ENCODE assay signal across 15 mouse cellular contexts in genomic region chr2:71719005-71719386, GRCm38 (mm10). TPM values are rescaled to one million over a fixed set of nuclear protein-coding genes. Genes with fewer than 3 reads are reported as not detected.
DNase-seq lines count a peak whose midpoint lies in the region; ATAC-seq lines count a peak whose summit lies in the region.
"Had no signal": no experiment of that assay in that cellular context is flagged by ENCODE, and none has a peak within 500 bp of the region (broad histone marks: within the 10 kb centered on the region; RNA-seq: fewer than 3 reads in every experiment).

No protein-coding gene starts in this region.

- H3K27ac ChIP-seq in hindbrain, embryonic 11.5 days (ENCODE audit: low read depth, low read length), result 0 out of 2 replicates have a peak overlapping the region, but pooled peaks have one; percentile 36
- no peak overlapping the region; the same call in 1 of the 2 replicates for H3K27ac ChIP-seq in hindbrain, embryonic 16.5 days (ENCODE audit: low read depth, low read length)
- peak overlapping the region; percentile 80; the same call in 1 of the 2 replicates for H3K27ac ChIP-seq in forebrain, embryonic 14.5 days (ENCODE audit: low read depth, low read length)
- H3K27ac ChIP-seq in neural tube, embryonic 14.5 days (ENCODE audit: low read depth, low read length), result peak overlapping the region; percentile 52; the same call in 1 of the 2 replicates
- H3K27ac ChIP-seq: embryonic facial prominence, embryonic 12.5 days had no signal

- H3K4me2 ChIP-seq in hindbrain, embryonic 11.5 days (replicated peaks; ENCODE audit: low read depth, low read length), result no peak overlapping the region
- no peak overlapping the region for H3K4me2 ChIP-seq in hindbrain, embryonic 16.5 days (ENCODE audit: low read length)
- H3K4me2 ChIP-seq in forebrain, embryonic 14.5 days (ENCODE audit: low read length), result no peak overlapping the region
- no peak overlapping the region for H3K4me2 ChIP-seq in neural tube, embryonic 14.5 days (ENCODE audit: low read depth, low read length)
- H3K4me2 ChIP-seq: embryonic facial prominence, embryonic 12.5 days; liver, embryonic 11.5 days had no signal

- H3K4me3 ChIP-seq in hindbrain, embryonic 11.5 days (ENCODE audit: low read depth, low read length), result no peak overlapping the region
- no peak overlapping the region for H3K4me3 ChIP-seq in hindbrain, embryonic 16.5 days (ENCODE audit: low read length)
- H3K4me3 ChIP-seq in forebrain, embryonic 14.5 days (ENCODE audit: low read depth, low read length), result no peak overlapping the region
- H3K4me3 ChIP-seq in neural tube, embryonic 14.5 days (ENCODE audit: low read depth, low read length), result no peak overlapping the region
- H3K4me3 ChIP-seq: embryonic facial prominence, embryonic 12.5 days had no signal

- 19% methylated on average over 9 of the region's 9 CpGs for WGBS in hindbrain, embryonic 11.5 days
- 25% methylated on average over 9 of the region's 9 CpGs for WGBS in hindbrain, embryonic 16.5 days
- WGBS in forebrain, embryonic 14.5 days, result 46% methylated on average over 9 of the region's 9 CpGs
- WGBS in neural tube, embryonic 14.5 days, result 19% methylated on average over 9 of the region's 9 CpGs

- no peak for DNase-seq in hindbrain, embryonic 11.5 days (ENCODE audit: low spot score)
- DNase-seq in ES-CJ7 (ENCODE audit: low read depth, low spot score), result peak; percentile 98
- DNase-seq in forebrain, embryonic 14.5 days (ENCODE audit: low spot score), result no peak
- DNase-seq in urinary bladder, postnatal 14 days (ENCODE audit: low spot score), result no peak
- DNase-seq in kidney, postnatal 36 days, result no peak
- DNase-seq: adrenal gland, adult 2 months; cerebellum, adult 9-10 months; gastrocnemius, postnatal 36 days; kidney, postnatal 10 days; lung, postnatal 10 days had no signal

- no peak overlapping the region for H3K9ac ChIP-seq in hindbrain, embryonic 11.5 days (ENCODE audit: low read depth, low read length)
- no peak overlapping the region for H3K9ac ChIP-seq in hindbrain, embryonic 16.5 days (ENCODE audit: low read depth, low read length)
- no peak overlapping the region for H3K9ac ChIP-seq in forebrain, embryonic 14.5 days (ENCODE audit: low read length)
- no peak overlapping the region for H3K9ac ChIP-seq in neural tube, embryonic 14.5 days (replicated peaks; ENCODE audit: low read depth, low read length)
- H3K9ac ChIP-seq: embryonic facial prominence, embryonic 12.5 days had no signal

- no peaks in the 10 kb centered on the region for H3K27me3 ChIP-seq in hindbrain, embryonic 11.5 days (ENCODE audit: control insufficient read depth, insufficient read depth, low read length)
- H3K27me3 ChIP-seq in hindbrain, embryonic 16.5 days (replicated peaks; ENCODE audit: control insufficient read depth, insufficient read depth, low read length), result no peaks in the 10 kb centered on the region
- H3K27me3 ChIP-seq in forebrain, embryonic 14.5 days (replicated peaks; ENCODE audit: control insufficient read depth, insufficient read depth, low read length), result no peaks in the 10 kb centered on the region
- H3K27me3 ChIP-seq in neural tube, embryonic 14.5 days (ENCODE audit: control insufficient read depth, insufficient read depth, low read length), result no peaks in the 10 kb centered on the region
- H3K27me3 ChIP-seq: embryonic facial prominence, embryonic 12.5 days had no signal

- 0 out of 2 replicates have a peak, but pooled peaks cover 2% of the 10 kb centered on the region for H3K4me1 ChIP-seq in hindbrain, embryonic 11.5 days (replicated peaks; ENCODE audit: control insufficient read depth, insufficient read depth, low read length)
- H3K4me1 ChIP-seq in hindbrain, embryonic 16.5 days (ENCODE audit: control insufficient read depth, insufficient read depth, low read depth, low read length), result peaks cover 2% of the 10 kb centered on the region; the same call in 1 of the 2 replicates
- H3K4me1 ChIP-seq in forebrain, embryonic 14.5 days (ENCODE audit: control insufficient read depth, insufficient read depth, low read length), result peaks cover 12% of the 10 kb centered on the region
- peaks cover 9% of the 10 kb centered on the region; the same call in 1 of the 2 replicates for H3K4me1 ChIP-seq in neural tube, embryonic 14.5 days (ENCODE audit: control insufficient read depth, insufficient read depth, low read length)

- H3K9me3 ChIP-seq in hindbrain, embryonic 11.5 days (ENCODE audit: control insufficient read depth, low read length), result no peaks in the 10 kb centered on the region
- no peaks in the 10 kb centered on the region; the same call in 1 of the 2 replicates for H3K9me3 ChIP-seq in hindbrain, embryonic 16.5 days (ENCODE audit: control insufficient read depth, low read length)
- H3K9me3 ChIP-seq in forebrain, embryonic 14.5 days (replicated peaks; ENCODE audit: control insufficient read depth, low read length), result no peaks in the 10 kb centered on the region
- H3K9me3 ChIP-seq in neural tube, embryonic 14.5 days (ENCODE audit: control insufficient read depth, low read length), result no peaks in the 10 kb centered on the region
- H3K9me3 ChIP-seq: embryonic facial prominence, embryonic 12.5 days had no signal

- no peak for ATAC-seq in hindbrain, embryonic 11.5 days (ENCODE audit: low FRiP score)
- no peak for ATAC-seq in hindbrain, embryonic 16.5 days
- ATAC-seq in forebrain, embryonic 14.5 days, result 0 out of 2 replicates have a peak, but pooled peaks have one; percentile 6
- ATAC-seq in neural tube, embryonic 14.5 days (ENCODE audit: low read depth), result no peak
- ATAC-seq: inflammation-experienced regulatory T-cells, adult 6 months had no signal

- H3K36me3 ChIP-seq in hindbrain, embryonic 11.5 days (ENCODE audit: control insufficient read depth, insufficient read depth, low read length), result no peaks in the 10 kb centered on the region
- no peaks in the 10 kb centered on the region for H3K36me3 ChIP-seq in hindbrain, embryonic 16.5 days (ENCODE audit: control insufficient read depth, insufficient read depth, low read length)
- H3K36me3 ChIP-seq in forebrain, embryonic 14.5 days (ENCODE audit: control insufficient read depth, insufficient read depth, low read length), result no peaks in the 10 kb centered on the region
- H3K36me3 ChIP-seq in neural tube, embryonic 14.5 days (ENCODE audit: control insufficient read depth, insufficient read depth, low read length), result no peaks in the 10 kb centered on the region
- H3K36me3 ChIP-seq: embryonic facial prominence, embryonic 12.5 days had no signal

RNA-seq across cellular contexts. Expression of gene Itga6, which starts 26.4 kb away (rescaled TPM):
- 25.5 and 29.5 TPM in 2 replicates for polyA plus RNA-seq in hindbrain, embryonic 11.5 days (2014; fragmentation: Nextera tagmentation; extraction: Ambion mirVana)
- polyA plus RNA-seq in hindbrain, embryonic 16.5 days (2015; fragmentation: Nextera tagmentation; extraction: Ambion mirVana), result 21.1 and 25.5 TPM in 2 replicates
- 25.0 and 27.7 TPM in 2 replicates for polyA plus RNA-seq in forebrain, embryonic 14.5 days (2014; fragmentation: Nextera tagmentation; extraction: Ambion mirVana)
- polyA plus RNA-seq in neural tube, embryonic 14.5 days (2014; fragmentation: Nextera tagmentation; extraction: Ambion mirVana), result 21.5 and 36.9 TPM in 2 replicates
